Mouse (Mus musculus): ENCODE data around the gene Olfr1251. TPM values are rescaled to one million over a fixed set of nuclear protein-coding genes. Genes with fewer than 3 reads are reported as not detected.
"Not testable (repeated sequence)": the region's sequence is repeated elsewhere in the genome, so short reads cannot be mapped to it uniquely, and the experiment has no call there.

Olfr1251 gene
- polyA plus RNA-seq (2015; fragmentation: Nextera tagmentation; extraction: Ambion mirVana), result not detected in 2 replicates

- no peak within 1 kb of the TSS for H3K9ac ChIP-seq
- no peak within 1 kb of the TSS for H3K4me3 ChIP-seq
- no peaks in the 10 kb centered on the region for H3K27me3 ChIP-seq
- H3K27ac ChIP-seq, result no peak within 1 kb of the TSS
- no peaks in the 10 kb centered on the region for H3K4me1 ChIP-seq
- H3K4me2 ChIP-seq, result no peak within 1 kb of the TSS
- H3K9me3 ChIP-seq, result no peaks in the 10 kb centered on the region
- H3K36me3 ChIP-seq, result no peaks in the 10 kb centered on the region
- ATAC-seq (ENCODE audit: insufficient number of reproducible peaks, low FRiP score, low TSS enrichment, low read depth), result no peak
Measured at GRCm38 (mm10) chr2:89671836-89672235, at the start of gene Olfr1251. Gene Olfr1251 (minus strand): TSS chr2:89671936.

- no peak overlapping the region for H3K9ac ChIP-seq
Measured at GRCm38 (mm10) chr2:89691980-89692379, 20.2 kb upstream of the Olfr1251 start.

GRCm38 (mm10) chr2:89661367-89661766, 10.4 kb downstream of the Olfr1251 start, which contains the start of gene Olfr1250:
Gene Olfr1250 (minus strand): TSS chr2:89661467.
- Histone ChIP-seq H3K9ac (no peak within 1 kb of the TSS), H3K36me3 (no peaks in the 10 kb centered on the region), H3K4me3 (no peak within 1 kb of the TSS), H3K27me3 (no peaks in the 10 kb centered on the region), H3K9me3 (no peaks in the 10 kb centered on the region), H3K4me2 (no peak within 1 kb of the TSS), H3K27ac (no peak within 1 kb of the TSS), H3K4me1 (no peaks in the 10 kb centered on the region)
- ATAC-seq (ENCODE audit: insufficient number of reproducible peaks, low FRiP score, low TSS enrichment, low read depth), result no peak

More at GRCm38 (mm10) chr2:89691980-89692379, 20.2 kb upstream of the Olfr1251 start:
- no peak for ATAC-seq (ENCODE audit: insufficient number of reproducible peaks, low FRiP score, low TSS enrichment, low read depth)
- Histone ChIP-seq H3K36me3 (no peaks in the 10 kb centered on the region), H3K27me3 (no peaks in the 10 kb centered on the region), H3K4me1 (no peaks in the 10 kb centered on the region), H3K4me3 (no peak overlapping the region), H3K4me2 (no peak overlapping the region), H3K9me3 (no peaks in the 10 kb centered on the region), H3K27ac (no peak overlapping the region)
- 85% methylated on average over 6 of the region's 6 CpGs for whole genome bisulfite sequencing

- Histone ChIP-seq H3K4me2 (no peak within 1 kb of the TSS), H3K27ac (no peak within 1 kb of the TSS), H3K4me1 (no peaks in the 10 kb centered on the region), H3K4me3 (no peak within 1 kb of the TSS), H3K36me3 (no peaks in the 10 kb centered on the region), H3K27me3 (no peaks in the 10 kb centered on the region), H3K9ac (no peak within 1 kb of the TSS), H3K9me3 (no peaks in the 10 kb centered on the region)
- WGBS, result 86% methylated on average over 2 of the region's 2 CpGs
- ATAC-seq (ENCODE audit: insufficient number of reproducible peaks, low FRiP score, low TSS enrichment, low read depth), result no peak
Measured at GRCm38 (mm10) chr2:89634883-89635282, 36.9 kb downstream of the Olfr1251 start, which contains the start of gene Olfr1249. Gene Olfr1249 (minus strand): TSS chr2:89634983.

- not testable (repeated sequence) for H3K27me3 ChIP-seq; H3K4me2 ChIP-seq; H3K36me3 ChIP-seq; H3K4me1 ChIP-seq; H3K9ac ChIP-seq; ATAC-seq (ENCODE audit: insufficient number of reproducible peaks, low FRiP score, low TSS enrichment, low read depth); H3K4me3 ChIP-seq; H3K27ac ChIP-seq; H3K9me3 ChIP-seq
- WGBS, result 85% methylated on average over 1 of the region's 1 CpGs
Measured at GRCm38 (mm10) chr2:89618145-89618544, 53.6 kb downstream of the Olfr1251 start, which contains the start of gene Olfr1248. Gene Olfr1248 (minus strand): TSS chr2:89618245.

Other genes with a start within 250 kb of the Olfr1251 start
- gene Olfr1240, start 228.9 kb downstream of the Olfr1251 start, polyA plus RNA-seq (2015; fragmentation: Nextera tagmentation; extraction: Ambion mirVana), result not detected in 2 replicates
- not detected in 2 replicates for gene Olfr1241, start 184.8 kb downstream of the Olfr1251 start, polyA plus RNA-seq (2015; fragmentation: Nextera tagmentation; extraction: Ambion mirVana)
- gene Olfr1242, start 173.6 kb downstream of the Olfr1251 start, polyA plus RNA-seq (2015; fragmentation: Nextera tagmentation; extraction: Ambion mirVana), result not detected in 2 replicates
- gene Olfr1243, start 140.4 kb downstream of the Olfr1251 start, polyA plus RNA-seq (2015; fragmentation: Nextera tagmentation; extraction: Ambion mirVana), result not detected in 2 replicates
- gene Olfr1245, start 93.5 kb downstream of the Olfr1251 start, polyA plus RNA-seq (2015; fragmentation: Nextera tagmentation; extraction: Ambion mirVana), result not detected in 2 replicates
- gene Olfr1246, start 78.8 kb downstream of the Olfr1251 start, polyA plus RNA-seq (2015; fragmentation: Nextera tagmentation; extraction: Ambion mirVana), result not detected in 2 replicates
- gene Olfr1247, start 57.8 kb downstream of the Olfr1251 start, polyA plus RNA-seq (2015; fragmentation: Nextera tagmentation; extraction: Ambion mirVana), result not detected in 2 replicates
- gene Olfr1248, start 53.7 kb downstream of the Olfr1251 start, polyA plus RNA-seq (2015; fragmentation: Nextera tagmentation; extraction: Ambion mirVana), result not detected in 2 replicates
- gene Olfr1249, start 37.0 kb downstream of the Olfr1251 start, polyA plus RNA-seq (2015; fragmentation: Nextera tagmentation; extraction: Ambion mirVana), result not detected in 2 replicates
- gene Olfr1250, start 10.5 kb downstream of the Olfr1251 start, polyA plus RNA-seq (2015; fragmentation: Nextera tagmentation; extraction: Ambion mirVana), result not detected in 2 replicates
- not detected in 2 replicates for gene Olfr1252, start 53.1 kb upstream of the Olfr1251 start, polyA plus RNA-seq (2015; fragmentation: Nextera tagmentation; extraction: Ambion mirVana)
- not detected in 2 replicates for gene Olfr1253, start 85.2 kb upstream of the Olfr1251 start, polyA plus RNA-seq (2015; fragmentation: Nextera tagmentation; extraction: Ambion mirVana)
- not detected in 2 replicates for gene Olfr1254, start 121.7 kb upstream of the Olfr1251 start, polyA plus RNA-seq (2015; fragmentation: Nextera tagmentation; extraction: Ambion mirVana)
- gene Olfr1255, start 140.1 kb upstream of the Olfr1251 start, polyA plus RNA-seq (2015; fragmentation: Nextera tagmentation; extraction: Ambion mirVana), result not detected in 2 replicates
- not detected in 2 replicates for gene Olfr1256, start 169.6 kb upstream of the Olfr1251 start, polyA plus RNA-seq (2015; fragmentation: Nextera tagmentation; extraction: Ambion mirVana)
- gene Olfr48, start 176.3 kb upstream of the Olfr1251 start, polyA plus RNA-seq (2015; fragmentation: Nextera tagmentation; extraction: Ambion mirVana), result not detected in 2 replicates
- not detected in 2 replicates for gene Olfr1257, start 206.5 kb upstream of the Olfr1251 start, polyA plus RNA-seq (2015; fragmentation: Nextera tagmentation; extraction: Ambion mirVana)